Mouse (Mus musculus) midbrain, embryonic 16.5 days (tissue): Measurements from ENCODE around the gene Shisa5. TPM values are rescaled to one million over a fixed set of nuclear protein-coding genes. Genes with fewer than 3 reads are reported as not detected.
A peak's percentile ranks its signal among the peaks of the same experiment; 100 is the strongest.

Experiments
- ATAC-seq: fragments of 200-750 bp; cut with Nextera tagmentation; 2 replicates; pipeline ENCODE4 v1.8.0; 2017; ENCODE audit warnings: moderate TSS enrichment
- H3K27ac ChIP-seq: fragments of 300-500 bp; sonication (generic); 2 replicates; pipeline ENCODE4 v1.5.1; 2014; ENCODE audit warnings: mild to moderate bottlenecking, low read length, mixed read lengths
- H3K27me3 ChIP-seq: fragments of 300-500 bp; sonication (generic); 2 replicates; pipeline ENCODE4 v1.6.1; 2014; ENCODE audit warnings: low read depth, low read length, mixed read lengths; ENCODE audit not compliant: control insufficient read depth, insufficient read depth
- H3K36me3 ChIP-seq: fragments of 300-500 bp; sonication (generic); 2 replicates; pipeline ENCODE4 v1.6.1; 2014; ENCODE audit warnings: mild to moderate bottlenecking, low read length, moderate library complexity, mixed read lengths; ENCODE audit not compliant: control insufficient read depth, insufficient read depth
- H3K4me1 ChIP-seq: fragments of 300-500 bp; sonication (generic); 2 replicates; pipeline ENCODE4 v1.6.1; 2014; ENCODE audit warnings: mild to moderate bottlenecking, low read length, mixed read lengths; ENCODE audit not compliant: control insufficient read depth, insufficient read depth
- H3K4me2 ChIP-seq: fragments of 300-500 bp; sonication (generic); 2 replicates; pipeline ENCODE4 v1.6.1; 2014; ENCODE audit warnings: mild to moderate bottlenecking, low read length, mixed read lengths
- H3K4me3 ChIP-seq: fragments of 300-500 bp; sonication (generic); 2 replicates; pipeline ENCODE4 v1.5.1; 2014; ENCODE audit warnings: low read depth, mild to moderate bottlenecking, low read length, moderate library complexity, mixed read lengths
- H3K9ac ChIP-seq: fragments of 300-500 bp; sonication (generic); 2 replicates; pipeline ENCODE4 v1.6.1; 2014; ENCODE audit warnings: low read depth, low read length, mixed read lengths
- H3K9me3 ChIP-seq: fragments of 300-500 bp; sonication (generic); replicated peaks from 2 replicates; pipeline ENCODE4 v1.6.1; 2014; ENCODE audit warnings: mild to moderate bottlenecking, low read length, mixed read lengths; ENCODE audit not compliant: control insufficient read depth, poor library complexity, severe bottlenecking
- WGBS: fragments of 180-500 bp; shearing (Covaris S2); extraction: QIAGEN DNeasy Blood & Tissue Kit; methylation state at CpG from one replicate; pipeline ENCODE4 v1.1.7; 2014; 5-methylcytosine and 5-hydroxymethylcytosine counted together
- polyA plus RNA-seq: library from polyadenylated mRNA; unstranded; fragments of >200 nt; fragmentation: Nextera tagmentation; extraction: Ambion mirVana; gene quantifications from 2 replicates; pipeline ENCODE4 v1.2.1, GENCODE M21; 2015

Gene Shisa5
- polyA plus RNA-seq, 1 experiment from 2014 or later, result 68.9 TPM

DNA sequence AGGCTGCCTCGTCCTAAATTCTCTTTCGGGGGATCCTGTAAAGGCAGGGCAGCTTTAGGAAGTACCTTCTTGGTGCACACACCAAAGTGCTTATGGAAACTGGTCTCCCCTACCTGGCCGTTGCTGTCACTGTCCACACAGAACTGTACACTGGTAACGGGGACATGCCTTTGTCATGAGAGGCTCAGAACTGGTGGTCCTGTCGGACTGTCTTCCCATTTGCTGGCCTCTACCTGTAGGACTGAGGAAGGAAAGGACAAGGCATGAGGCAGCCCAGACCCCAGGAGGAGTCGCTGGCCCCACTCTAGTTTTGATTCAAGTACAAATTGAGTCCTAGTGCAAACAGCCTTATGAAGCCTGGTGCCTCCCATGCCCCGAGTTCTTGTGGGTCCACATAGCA, 7.4 kb upstream of the Shisa5 start:
- Histone ChIP-seq H3K4me3 (no peak overlapping the region), H3K4me2 (no peak overlapping the region), H3K9ac (no peak overlapping the region), H3K36me3 (peaks cover 11% of the 10 kb centered on the region; the same call in 1 of the 2 replicates), H3K27ac (no peak overlapping the region), H3K9me3 (no peaks in the 10 kb centered on the region), H3K4me1 (no peaks in the 10 kb centered on the region), H3K27me3 (no peaks in the 10 kb centered on the region)
- WGBS, result 92% methylated on average over 7 of the region's 7 CpGs
- no peak for ATAC-seq

DNA sequence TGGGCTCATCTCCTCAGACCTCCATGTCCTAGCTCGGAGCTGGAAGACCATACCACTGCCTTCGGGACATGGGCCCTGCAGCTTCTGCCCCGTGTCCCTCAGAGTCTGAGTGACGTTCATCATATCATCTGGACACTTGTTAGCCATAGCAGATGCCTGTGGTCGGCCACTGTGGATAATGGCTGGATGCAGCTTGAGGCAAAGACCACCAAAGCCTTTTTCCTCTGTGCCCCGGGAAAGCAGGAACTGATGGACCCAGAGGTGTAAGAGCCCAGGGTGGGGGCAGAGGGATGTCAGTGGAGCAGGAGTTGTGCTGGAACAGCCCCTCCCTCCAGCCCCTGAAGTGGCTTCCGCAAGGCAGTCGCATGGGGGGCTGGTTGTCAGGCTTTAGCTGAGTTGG, 6.7 kb upstream of the Shisa5 start:
- H3K4me1 ChIP-seq, result no peaks in the 10 kb centered on the region
- ATAC-seq, result no peak
- H3K9me3 ChIP-seq, result no peaks in the 10 kb centered on the region
- WGBS, result 86% methylated on average over 8 of the region's 8 CpGs
- no peak overlapping the region for H3K4me3 ChIP-seq
- H3K36me3 ChIP-seq, result peaks cover 11% of the 10 kb centered on the region; the same call in 1 of the 2 replicates
- H3K27ac ChIP-seq, result no peak overlapping the region
- H3K4me2 ChIP-seq, result no peak overlapping the region
- no peak overlapping the region for H3K9ac ChIP-seq
- H3K27me3 ChIP-seq, result no peaks in the 10 kb centered on the region

DNA sequence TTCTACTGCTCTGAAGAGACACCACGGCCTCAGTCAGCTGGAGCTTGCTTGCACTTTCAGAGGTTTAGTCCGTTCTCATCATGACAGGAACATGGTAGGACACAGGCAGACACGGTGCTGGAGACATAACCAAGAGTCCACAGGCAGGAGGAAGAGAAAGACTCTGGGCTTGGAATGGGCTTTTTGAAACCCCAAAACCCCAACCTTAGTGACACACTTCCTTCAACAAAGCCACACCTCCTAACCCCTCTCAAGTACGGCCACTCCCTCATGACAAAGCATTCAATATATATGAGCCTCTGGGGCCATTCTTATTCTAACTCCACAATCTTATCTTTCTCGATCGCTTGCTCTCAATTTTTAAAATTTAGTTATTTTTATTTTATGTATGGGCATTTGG, 5.9 kb upstream of the Shisa5 start:
- Histone ChIP-seq H3K4me1 (no peaks in the 10 kb centered on the region), H3K4me2 (no peak overlapping the region), H3K36me3 (peaks cover 9% of the 10 kb centered on the region; the same call in 1 of the 2 replicates), H3K27ac (no peak overlapping the region), H3K27me3 (no peaks in the 10 kb centered on the region), H3K4me3 (no peak overlapping the region), H3K9ac (no peak overlapping the region), H3K9me3 (no peaks in the 10 kb centered on the region)
- 84% methylated on average over 6 of the region's 6 CpGs for WGBS
- no peak for ATAC-seq

DNA sequence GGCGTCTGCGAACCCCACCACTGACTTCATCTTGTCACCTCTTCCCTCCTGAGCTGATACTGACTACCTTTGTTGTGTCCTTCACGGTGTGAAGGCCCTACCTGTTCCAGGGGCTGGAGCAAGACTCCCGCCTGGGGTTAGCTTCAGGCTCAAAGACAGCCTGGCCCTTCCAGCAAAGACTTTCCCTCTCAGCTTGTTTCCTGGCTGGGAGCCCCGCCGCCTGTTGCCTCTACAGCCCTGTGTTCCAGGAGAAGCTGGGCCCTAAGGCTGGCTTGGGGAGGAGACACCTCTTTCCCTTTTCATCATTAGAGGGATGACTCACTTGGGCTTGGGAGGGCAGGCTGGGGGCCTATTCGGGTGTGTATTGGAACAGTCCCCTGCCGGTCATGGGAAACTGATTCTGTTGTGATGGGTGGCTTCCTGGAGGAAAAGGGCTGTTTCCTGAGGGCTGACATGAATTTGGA, 568 bp downstream of the Shisa5 start:
- Histone ChIP-seq H3K9me3 (no peaks in the 10 kb centered on the region), H3K27me3 (no peaks in the 10 kb centered on the region), H3K4me3 (peak overlapping the region; percentile 56), H3K36me3 (no peaks in the 10 kb centered on the region), H3K4me2 (peak overlapping the region; percentile 84), H3K4me1 (0 out of 2 replicates have a peak, but pooled peaks cover 6% of the 10 kb centered on the region), H3K9ac (peak overlapping the region; percentile 68), H3K27ac (no peak overlapping the region)
- 22% methylated on average over 8 of the region's 8 CpGs for WGBS
- ATAC-seq, result 0 out of 2 replicates have a peak, but pooled peaks have one; percentile 11

DNA sequence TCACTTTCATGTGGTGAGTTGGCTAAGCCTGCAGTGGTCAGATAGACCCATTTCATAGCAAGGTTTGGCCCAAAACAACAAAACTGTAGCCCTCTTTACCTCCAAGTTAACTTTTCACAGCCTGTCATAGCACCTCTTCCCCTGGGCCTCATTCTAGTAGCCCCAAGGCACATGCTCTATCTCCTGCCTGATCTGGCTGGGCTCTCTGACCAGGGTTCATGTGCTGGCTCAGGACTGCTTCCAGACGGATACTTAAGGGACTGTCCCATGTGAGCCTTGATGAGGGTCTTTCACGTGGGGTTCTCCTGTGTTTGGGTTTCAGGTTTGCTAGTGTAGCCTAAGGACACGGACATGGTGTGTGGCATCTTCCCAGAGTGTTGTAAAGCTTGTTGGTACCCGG, 1.3 kb downstream of the Shisa5 start:
- Histone ChIP-seq H3K4me1 (0 out of 2 replicates have a peak, but pooled peaks cover 6% of the 10 kb centered on the region), H3K9ac (0 out of 2 replicates have a peak overlapping the region, but pooled peaks have one; percentile 7), H3K36me3 (no peaks in the 10 kb centered on the region), H3K4me2 (no peak overlapping the region), H3K4me3 (no peak overlapping the region), H3K27ac (no peak overlapping the region), H3K9me3 (no peaks in the 10 kb centered on the region), H3K27me3 (no peaks in the 10 kb centered on the region)
- no peak for ATAC-seq
- 83% methylated on average over 4 of the region's 4 CpGs for WGBS

DNA sequence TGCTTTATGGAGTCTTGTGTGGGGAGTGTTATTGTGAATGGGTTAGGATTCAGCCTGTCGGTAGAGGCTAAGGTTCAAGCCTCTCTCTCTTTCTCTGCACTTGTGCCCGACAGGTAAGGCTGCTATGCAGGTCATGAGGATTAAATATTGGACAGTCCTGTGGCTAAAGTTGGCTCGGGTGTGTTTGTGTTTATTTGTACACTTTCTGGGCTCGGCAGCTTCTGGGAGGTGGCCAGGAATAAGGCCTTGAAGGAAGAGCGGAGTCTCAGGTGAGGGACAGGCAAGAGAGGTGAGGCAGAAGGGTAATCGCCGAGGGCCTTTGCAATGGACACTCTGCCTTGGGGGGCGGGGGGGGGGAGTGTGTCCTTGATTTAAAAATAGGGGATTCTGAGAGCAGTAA, 1.9 kb downstream of the Shisa5 start:
- 0 out of 2 replicates have a peak, but pooled peaks cover 6% of the 10 kb centered on the region for H3K4me1 ChIP-seq
- no peaks in the 10 kb centered on the region for H3K36me3 ChIP-seq
- no peak overlapping the region for H3K4me3 ChIP-seq
- no peak overlapping the region for H3K4me2 ChIP-seq
- WGBS, result 85% methylated on average over 8 of the region's 8 CpGs
- H3K9ac ChIP-seq, result no peak overlapping the region
- H3K27me3 ChIP-seq, result no peaks in the 10 kb centered on the region
- no peaks in the 10 kb centered on the region for H3K9me3 ChIP-seq
- no peak for ATAC-seq
- no peak overlapping the region for H3K27ac ChIP-seq

DNA sequence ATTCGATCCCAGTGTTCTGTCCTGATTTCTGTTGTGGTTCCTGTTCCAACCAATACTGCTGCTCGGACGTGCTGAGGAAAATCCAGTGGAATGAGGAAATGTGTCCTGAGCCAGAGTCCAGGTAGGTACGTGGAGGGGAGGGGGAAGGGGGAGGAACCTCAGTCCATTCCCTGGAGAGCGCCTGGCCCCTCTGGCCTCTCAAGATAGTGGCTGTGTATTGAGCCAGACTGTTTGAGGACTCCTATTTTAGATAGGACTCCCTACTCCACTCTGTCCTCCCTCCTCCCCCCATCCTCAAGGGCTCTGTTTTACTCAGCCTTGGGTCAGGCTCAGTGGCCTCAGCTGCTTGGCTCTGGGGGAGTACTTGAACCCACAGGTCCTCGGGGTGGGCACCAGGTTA, 2.5 kb downstream of the Shisa5 start:
- H3K4me2 ChIP-seq, result no peak overlapping the region
- H3K27ac ChIP-seq, result no peak overlapping the region
- no peaks in the 10 kb centered on the region for H3K36me3 ChIP-seq
- ATAC-seq, result no peak
- 0 out of 2 replicates have a peak, but pooled peaks cover 6% of the 10 kb centered on the region for H3K4me1 ChIP-seq
- no peaks in the 10 kb centered on the region for H3K9me3 ChIP-seq
- no peak overlapping the region for H3K4me3 ChIP-seq
- WGBS, result 79% methylated on average over 6 of the region's 6 CpGs
- H3K27me3 ChIP-seq, result no peaks in the 10 kb centered on the region
- H3K9ac ChIP-seq, result no peak overlapping the region

DNA sequence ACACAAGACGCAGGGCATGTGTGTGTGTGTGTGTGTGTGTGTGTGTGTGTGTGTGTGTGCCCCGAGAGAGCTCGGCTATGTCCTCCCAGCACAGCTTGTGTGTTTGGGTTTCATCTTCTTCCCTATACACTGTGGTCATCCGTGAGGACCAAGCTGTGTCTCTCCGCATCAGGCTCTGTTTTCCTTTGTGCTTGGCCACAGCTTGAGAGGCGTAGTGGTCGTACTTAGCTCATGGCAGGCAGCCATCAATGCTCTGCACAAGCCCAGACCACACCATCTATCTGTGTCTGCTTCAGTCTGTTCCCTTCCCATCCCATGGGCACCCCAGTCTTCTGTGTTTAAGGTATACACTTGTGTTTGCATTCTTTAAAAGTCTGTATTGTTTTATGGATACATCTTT, 3.0 kb downstream of the Shisa5 start:
- Histone ChIP-seq H3K4me1 (0 out of 2 replicates have a peak, but pooled peaks cover 6% of the 10 kb centered on the region), H3K4me3 (no peak overlapping the region), H3K9ac (no peak overlapping the region), H3K27me3 (no peaks in the 10 kb centered on the region), H3K9me3 (no peaks in the 10 kb centered on the region), H3K27ac (no peak overlapping the region), H3K4me2 (no peak overlapping the region), H3K36me3 (no peaks in the 10 kb centered on the region)
- 68% methylated on average over 7 of the region's 7 CpGs for WGBS
- ATAC-seq, result no peak

DNA sequence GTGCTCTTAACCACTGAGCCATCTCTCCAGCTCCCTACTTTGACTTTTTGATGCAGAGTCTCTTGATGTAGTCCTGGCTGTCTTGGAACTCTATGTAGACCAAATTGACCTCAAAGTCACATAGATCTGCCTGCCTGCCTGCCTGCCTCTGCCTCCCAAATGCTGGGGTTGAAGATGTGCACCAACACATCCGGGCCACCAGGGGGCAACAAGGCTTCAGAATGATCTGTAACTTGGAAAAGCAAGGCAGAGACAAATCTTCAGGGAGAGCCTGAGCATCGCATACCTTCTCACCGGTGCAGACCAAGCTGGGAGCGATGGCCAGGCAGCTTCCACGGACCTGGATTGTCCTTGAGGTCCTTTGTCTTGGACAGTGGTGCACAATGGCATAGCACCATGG, 7.9 kb downstream of the Shisa5 start:
- no peak overlapping the region for H3K4me3 ChIP-seq
- no peaks in the 10 kb centered on the region for H3K27me3 ChIP-seq
- no peaks in the 10 kb centered on the region for H3K9me3 ChIP-seq
- H3K36me3 ChIP-seq, result no peaks in the 10 kb centered on the region
- no peak for ATAC-seq
- H3K27ac ChIP-seq, result no peak overlapping the region
- WGBS, result 33% methylated on average over 5 of the region's 5 CpGs
- no peak overlapping the region for H3K9ac ChIP-seq
- H3K4me1 ChIP-seq, result no peaks in the 10 kb centered on the region
- no peak overlapping the region for H3K4me2 ChIP-seq
